Mouse (Mus musculus) liver, adult 2 months (tissue): Measurements from ENCODE around the gene Radil.

Experiments
- CTCF ChIP-seq: fragments of 200-500 bp; IDR thresholded peaks from 2 replicates; pipeline ENCODE4 v1.5.1; 2011; ENCODE audit warnings: low read depth, low read length, control low read depth
- POLR2A ChIP-seq: fragments of 200-500 bp; IDR thresholded peaks from 2 replicates; pipeline ENCODE4 v1.6.1; 2011; ENCODE audit warnings: low read length, control low read depth; ENCODE audit not compliant: insufficient read depth; ENCODE audit errors: extremely low read depth

DNA sequence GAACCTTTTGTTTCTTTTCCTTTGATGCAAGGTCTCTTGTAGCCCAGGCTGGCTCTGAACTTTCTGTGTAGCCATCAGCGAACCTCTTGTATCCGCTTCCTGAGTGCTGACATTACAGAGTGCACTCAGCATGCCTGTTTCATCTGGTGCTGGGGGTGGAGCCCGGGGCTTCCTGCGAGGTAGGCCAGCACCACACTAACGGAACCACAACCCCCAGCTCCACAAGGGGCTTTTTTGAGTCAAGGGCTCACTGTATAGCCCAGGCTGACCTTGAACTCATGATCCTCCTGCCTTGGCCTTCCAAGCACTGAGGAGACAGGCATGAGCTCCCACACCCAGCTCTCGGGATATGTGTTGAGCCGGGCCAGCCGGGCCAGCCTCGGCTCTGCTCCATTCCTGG lies 100.1 kb downstream of the Radil start:
- no peak for TF ChIP-seq POLR2A
- no peak for TF ChIP-seq CTCF
